Mouse (Mus musculus) liver, postnatal 0 days (tissue): ENCODE results near the gene Herc1.

ENCODE experiments used
- CTCF ChIP-seq: sonication (generic); IDR thresholded peaks from 2 replicates; pipeline ENCODE4 v1.5.1; 2016; ENCODE audit warnings: antibody characterized with exemption, low read depth
- EP300 ChIP-seq: IDR thresholded peaks from 2 replicates; pipeline ENCODE4 v1.6.1; 2016; ENCODE audit warnings: antibody characterized with exemption, low read depth, mild to moderate bottlenecking

GRCm38 (mm10) chr9:66492361-66492760 lies 142.1 kb downstream of the Herc1 start:
- TF ChIP-seq CTCF (no peak), EP300 (no peak)
